Mouse (Mus musculus) limb, embryonic 14.5 days (tissue): ENCODE data around the gene Atp2c2. TPM values are rescaled to one million over a fixed set of nuclear protein-coding genes. Genes with fewer than 3 reads are reported as not detected.
A peak's percentile ranks its signal among the peaks of the same experiment; 100 is the strongest.

Experiments used
- ATAC-seq: fragments of 200-750 bp; cut with Nextera tagmentation; 2 replicates; pipeline ENCODE4 v1.8.0; 2017; ENCODE audit warnings: low read depth, moderate number of reproducible peaks, moderate TSS enrichment; ENCODE audit not compliant: low FRiP score
- DNase-seq: peaks from one replicate; pipeline ENCODE4 v3.0.0-alpha.2; 2015; ENCODE audit warnings: low spot score
- H3K27ac ChIP-seq: fragments of 300-500 bp; sonication (generic); replicated peaks from 2 replicates; pipeline ENCODE4 v1.5.1; 2014; ENCODE audit warnings: low read depth, mild to moderate bottlenecking, low read length, moderate library complexity, mixed read lengths
- H3K27me3 ChIP-seq: fragments of 300-500 bp; sonication (generic); 2 replicates; pipeline ENCODE4 v1.6.1; 2014; ENCODE audit warnings: low read length, mixed read lengths; ENCODE audit not compliant: control insufficient read depth, insufficient read depth
- H3K36me3 ChIP-seq: fragments of 300-500 bp; sonication (generic); 2 replicates; pipeline ENCODE4 v1.6.1; 2014; ENCODE audit warnings: mild to moderate bottlenecking, low read length, moderate library complexity, mixed read lengths; ENCODE audit not compliant: control insufficient read depth, insufficient read depth
- H3K4me1 ChIP-seq: fragments of 300-500 bp; sonication (generic); 2 replicates; pipeline ENCODE4 v1.6.1; 2014; ENCODE audit warnings: antibody characterized with exemption, low read length, mixed read lengths; ENCODE audit not compliant: control insufficient read depth, insufficient read depth
- H3K4me2 ChIP-seq: fragments of 300-500 bp; sonication (generic); replicated peaks from 2 replicates; pipeline ENCODE4 v1.6.1; 2014; ENCODE audit warnings: low read depth, mild to moderate bottlenecking, low read length, moderate library complexity; ENCODE audit not compliant: severe bottlenecking
- H3K4me3 ChIP-seq: fragments of 300-500 bp; sonication (generic); replicated peaks from 2 replicates; pipeline ENCODE4 v1.5.1; 2014; ENCODE audit warnings: low read length
- H3K9ac ChIP-seq: fragments of 300-500 bp; sonication (generic); 2 replicates; pipeline ENCODE4 v1.6.1; 2014; ENCODE audit warnings: mild to moderate bottlenecking, low read depth, low read length, moderate library complexity; ENCODE audit not compliant: severe bottlenecking
- H3K9me3 ChIP-seq: fragments of 300-500 bp; sonication (generic); 2 replicates; pipeline ENCODE4 v1.6.1; 2016; ENCODE audit warnings: low read length; ENCODE audit not compliant: control insufficient read depth
- POLR2A ChIP-seq: fragments of 200-500 bp; IDR thresholded peaks from 2 replicates; pipeline ENCODE4 v1.8.0; 2012; ENCODE audit warnings: inconsistent platforms, mild to moderate bottlenecking, moderate library complexity, borderline replicate concordance; ENCODE audit not compliant: insufficient read depth, insufficient read length; ENCODE audit errors: extremely low read depth
- WGBS: fragments of 180-500 bp; shearing (Covaris S2); extraction: QIAGEN DNeasy Blood & Tissue Kit; methylation state at CpG from one replicate; pipeline ENCODE4 v1.1.7; 2014; 5-methylcytosine and 5-hydroxymethylcytosine counted together
- polyA plus RNA-seq, 2 experiments: library from polyadenylated mRNA; depleted of rRNA in 1 of 2; stranded (reverse) in 1 of 2; unstranded in 1 of 2; fragments of >200 nt; fragmentation: Nextera tagmentation in 1 of 2; extraction: Ambion mirVana in 1 of 2; gene quantifications; 2 replicates each; pipeline versions ENCODE4 v1.2.1 to v1.2.3; 2012 to 2014

Gene Atp2c2
- polyA plus RNA-seq, 2 experiments: 2.6 to 3.1 TPM

- H3K9ac ChIP-seq: no peak overlapping the region
- no peaks in the 10 kb centered on the region for H3K27me3 ChIP-seq
- H3K4me1 ChIP-seq: no peaks in the 10 kb centered on the region
- ATAC-seq: no peak
- 88% methylated on average over 21 of the region's 21 CpGs for WGBS
- no peaks in the 10 kb centered on the region for H3K9me3 ChIP-seq
- no peak overlapping the region for H3K4me2 ChIP-seq
- no peak for TF ChIP-seq POLR2A
- H3K4me3 ChIP-seq: no peak overlapping the region
- H3K36me3 ChIP-seq: peaks cover 22% of the 10 kb centered on the region
- no peak overlapping the region for H3K27ac ChIP-seq
- no peak for DNase-seq
Observed at GRCm38 (mm10) chr8:119762226-119763220, 62.7 kb downstream of the Atp2c2 start.

DNA sequence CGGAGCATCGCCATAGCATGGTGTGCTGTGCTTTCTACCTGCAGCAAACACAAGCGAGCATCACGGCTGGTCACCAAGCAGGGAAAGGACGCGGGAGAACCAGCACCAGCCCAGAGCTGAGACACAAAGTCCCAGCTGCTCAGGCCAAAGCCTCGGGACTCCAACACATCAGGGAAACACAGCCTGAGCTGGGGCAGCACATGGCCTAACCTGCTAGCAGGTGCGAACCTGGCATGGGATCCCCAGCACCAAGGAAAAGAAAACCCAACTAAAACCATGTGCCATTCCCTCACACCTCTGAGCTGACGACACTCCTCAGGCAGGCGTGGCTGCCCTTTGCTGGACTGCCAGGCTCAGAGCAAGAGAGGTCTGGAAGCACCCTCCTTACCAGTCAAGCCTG, 65.5 kb downstream of the Atp2c2 start:
- peaks cover 40% of the 10 kb centered on the region for H3K36me3 ChIP-seq
- ATAC-seq: no peak

DNA sequence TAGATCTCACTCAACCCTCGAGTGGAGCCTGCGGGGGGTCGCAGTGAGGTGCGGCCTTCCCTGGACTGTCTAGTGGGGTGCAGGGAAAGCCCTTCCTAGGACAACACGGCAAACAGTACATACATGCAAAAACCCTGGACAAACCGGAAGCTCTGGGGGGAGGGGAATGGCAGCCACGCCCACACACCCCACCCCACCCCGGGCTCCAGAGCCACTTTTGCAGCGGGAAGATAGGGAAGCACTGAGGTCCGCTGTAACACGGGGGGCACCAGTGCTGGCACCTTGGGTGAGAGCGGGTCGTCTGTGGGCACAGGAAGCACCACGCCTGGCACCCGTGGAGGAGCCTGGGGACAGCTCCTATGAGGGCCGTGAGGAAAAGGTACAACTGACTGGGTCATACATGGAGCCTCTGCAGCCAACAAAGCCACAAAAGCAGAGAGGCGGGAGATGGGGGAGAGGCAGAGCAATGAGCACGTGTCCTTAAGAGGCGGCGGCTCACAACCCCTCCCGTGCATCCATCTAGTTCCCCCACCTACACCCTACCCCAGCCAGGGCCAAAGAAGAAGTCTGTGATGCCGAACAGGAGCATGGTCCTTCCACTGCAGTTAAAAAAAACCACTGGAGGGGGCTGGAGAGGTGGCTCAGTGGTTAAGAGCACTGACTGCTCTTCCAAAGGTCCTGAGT, 66.1 kb downstream of the Atp2c2 start:
- H3K9ac ChIP-seq: no peak overlapping the region
- no peaks in the 10 kb centered on the region for H3K4me1 ChIP-seq
- H3K27me3 ChIP-seq: no peaks in the 10 kb centered on the region
- DNase-seq (no peak), ATAC-seq (no peak)
- no peaks in the 10 kb centered on the region for H3K9me3 ChIP-seq
- WGBS: 80% methylated on average over 22 of the region's 22 CpGs
- H3K27ac ChIP-seq: no peak overlapping the region
- H3K36me3 ChIP-seq: peaks cover 40% of the 10 kb centered on the region
- no peak overlapping the region for H3K4me3 ChIP-seq
- no peak overlapping the region for H3K4me2 ChIP-seq
- TF ChIP-seq POLR2A: no peak

More for the DNA sequence above, 65.5 kb downstream of the Atp2c2 start:
- Histone ChIP-seq H3K27me3 (no peaks in the 10 kb centered on the region), H3K4me3 (no peak overlapping the region), H3K4me2 (no peak overlapping the region), H3K4me1 (no peaks in the 10 kb centered on the region), H3K27ac (no peak overlapping the region), H3K9ac (no peak overlapping the region), H3K9me3 (no peaks in the 10 kb centered on the region)
- WGBS: 82% methylated on average over 10 of the region's 10 CpGs
- DNase-seq: no peak
- no peak for TF ChIP-seq POLR2A

GRCm38 (mm10) chr8:119776668-119777245, 76.9 kb downstream of the Atp2c2 start:
- Histone ChIP-seq H3K36me3 (peaks cover 8% of the 10 kb centered on the region), H3K4me2 (no peak overlapping the region), H3K4me3 (no peak overlapping the region), H3K27me3 (no peaks in the 10 kb centered on the region), H3K27ac (no peak overlapping the region), H3K9me3 (no peaks in the 10 kb centered on the region), H3K9ac (no peak overlapping the region), H3K4me1 (peaks cover 17% of the 10 kb centered on the region; the same call in 1 of the 2 replicates)
- ATAC-seq (no peak), DNase-seq (no peak)
- no peak for TF ChIP-seq POLR2A
- WGBS: 90% methylated on average over 5 of the region's 7 CpGs

DNA sequence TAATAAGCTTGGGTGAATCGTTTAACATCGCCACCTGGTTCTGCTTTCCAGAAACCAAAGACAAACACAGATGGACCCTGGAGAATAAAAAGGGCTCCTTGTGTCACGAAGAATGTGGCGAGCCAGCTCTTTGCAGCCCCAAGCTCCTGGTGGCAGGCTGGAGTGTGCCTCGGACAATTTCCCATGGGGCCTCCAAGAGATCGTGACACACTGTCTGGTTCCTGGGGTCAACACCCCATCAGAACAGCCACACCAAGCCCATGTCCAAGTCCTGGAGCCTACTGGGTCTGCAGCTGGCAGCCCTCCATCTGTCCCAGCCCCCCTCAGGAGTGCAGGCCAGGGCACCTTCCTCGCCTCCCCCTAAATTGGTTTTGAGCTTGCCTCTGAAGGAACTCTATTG, 78.0 kb downstream of the Atp2c2 start:
- H3K36me3 ChIP-seq: 0 out of 2 replicates have a peak, but pooled peaks cover 4% of the 10 kb centered on the region
- H3K27ac ChIP-seq: peak overlapping the region; percentile 81
- H3K4me3 ChIP-seq: peak overlapping the region; percentile 64
- peak overlapping the region; percentile 67 for H3K9ac ChIP-seq
- H3K9me3 ChIP-seq: no peaks in the 10 kb centered on the region
- H3K4me1 ChIP-seq: peaks cover 17% of the 10 kb centered on the region; the same call in 1 of the 2 replicates
- WGBS: 18% methylated on average over 7 of the region's 7 CpGs
- no peaks in the 10 kb centered on the region for H3K27me3 ChIP-seq
- no peak for TF ChIP-seq POLR2A
- peak; percentile 7; the same call in 1 of the 2 replicates for ATAC-seq
- DNase-seq: peak; percentile 16
- H3K4me2 ChIP-seq: peak overlapping the region; percentile 86
